Mouse (Mus musculus): Measurements from ENCODE around the gene Olfr592. TPM values are rescaled to one million over a fixed set of nuclear protein-coding genes. Genes with fewer than 3 reads are reported as not detected.
"Not testable (repeated sequence)": the region's sequence is repeated elsewhere in the genome, so short reads cannot be mapped to it uniquely, and the experiment has no call there.

The Olfr592 gene
- total RNA-seq (2021): not detected
- long read RNA-seq, experiment 1: 0 reads
- long read RNA-seq, experiment 2: 0 reads

DNA sequence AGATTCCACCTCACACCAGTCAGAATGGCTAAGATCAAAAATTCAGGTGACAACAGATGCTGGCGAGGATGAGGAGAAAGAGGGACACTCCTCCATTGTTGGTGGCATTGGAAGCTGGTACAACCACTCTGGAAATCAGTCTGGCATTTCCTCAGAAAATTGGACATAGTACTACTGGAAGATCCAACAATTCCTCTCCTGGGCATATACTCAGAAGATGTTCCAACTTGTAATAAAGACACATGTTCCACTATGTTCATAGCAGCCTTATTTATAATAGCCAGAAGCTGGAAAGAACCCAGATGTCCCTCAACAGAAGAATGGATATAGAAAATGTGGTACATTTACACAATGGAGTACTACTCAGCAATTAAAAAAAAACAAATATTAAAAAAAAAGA lies at the start of gene Olfr592:
Gene Olfr592, plus strand, starts transcription at position 301 of the 400 bp plus-strand sequence.
- not testable (repeated sequence) for DNase-seq (ENCODE audit: low spot score in 2 of 2)

- no peak for DNase-seq (ENCODE audit: low spot score in 2 of 2)
Observed at GRCm38 (mm10) chr7:103140579-103140978, 44.0 kb upstream of the Olfr592 start, which contains the start of gene Olfr588-ps1. Gene Olfr588-ps1 (plus strand): TSS chr7:103140879.

DNA sequence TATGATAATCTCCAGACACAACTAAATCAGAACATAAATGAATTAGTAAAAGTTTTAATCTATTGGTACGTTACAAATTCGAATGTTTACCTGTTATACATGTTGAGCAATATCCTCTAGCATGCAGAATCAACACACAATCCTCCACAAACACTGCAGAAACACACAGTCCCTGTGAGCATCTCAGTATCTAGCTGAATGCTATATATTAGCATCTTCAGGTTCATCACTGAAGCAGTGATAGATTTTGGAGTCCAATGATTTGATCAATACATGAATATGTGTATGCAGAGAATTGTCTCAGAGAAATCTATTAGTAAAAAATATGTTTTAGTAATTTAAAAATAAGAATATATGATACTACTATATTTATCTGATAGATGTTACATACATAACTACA lies 28.3 kb upstream of the Olfr592 start, which contains the start of gene Olfr589:
Gene Olfr589, minus strand, starts transcription at position 101 of the 400 bp plus-strand sequence.
- no peak for DNase-seq (ENCODE audit: low spot score in 2 of 2)

- no peak for DNase-seq (ENCODE audit: low spot score in 2 of 2)
Observed at GRCm38 (mm10) chr7:103169697-103170096, 14.9 kb upstream of the Olfr592 start.

DNA sequence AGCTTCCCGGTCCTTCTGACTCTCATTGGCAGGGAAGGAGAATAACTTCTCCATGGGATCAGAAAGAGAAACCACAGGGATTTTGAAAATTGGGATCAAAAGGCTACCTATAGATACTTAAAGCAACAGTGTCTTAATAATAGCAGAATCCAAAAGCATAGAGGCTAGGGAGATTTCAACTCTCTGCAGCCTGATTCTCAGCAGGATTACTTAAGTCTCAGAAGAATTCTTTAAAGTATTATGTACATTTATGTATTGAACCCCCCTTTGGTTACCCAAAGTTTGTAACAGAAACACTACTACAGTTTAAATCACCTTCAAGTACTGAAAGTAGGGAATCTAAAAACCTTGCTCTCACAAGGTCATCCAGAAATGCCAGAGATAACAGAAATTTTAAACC lies 6.4 kb upstream of the Olfr592 start, which contains the start of gene Olfr591:
Gene Olfr591, minus strand, starts transcription at position 101 of the 400 bp plus-strand sequence.
- no peak for DNase-seq (ENCODE audit: low spot score in 2 of 2)

DNA sequence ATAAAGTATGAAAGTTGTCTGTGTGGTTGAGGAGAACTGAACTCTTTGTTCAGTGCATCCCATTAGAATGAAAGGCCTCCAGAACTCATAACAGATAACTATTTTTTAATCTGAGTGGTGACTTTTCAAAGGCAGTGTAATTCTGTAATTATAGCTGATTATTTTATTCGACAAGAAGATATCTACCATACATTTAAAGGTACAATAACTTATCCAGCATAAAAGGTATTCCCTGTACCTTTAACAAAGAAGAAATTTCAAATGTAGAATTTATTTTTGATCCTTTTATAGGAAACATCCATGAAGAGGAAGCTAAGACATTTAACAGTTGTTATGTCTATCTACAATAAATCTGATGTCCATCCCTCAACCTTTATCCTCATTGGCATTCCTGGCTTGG lies 27.0 kb downstream of the Olfr592 start, which contains the start of gene Olfr593:
Gene Olfr593, plus strand, starts transcription at position 301 of the 400 bp plus-strand sequence.
- no peak for DNase-seq (ENCODE audit: low spot score in 2 of 2)

DNA sequence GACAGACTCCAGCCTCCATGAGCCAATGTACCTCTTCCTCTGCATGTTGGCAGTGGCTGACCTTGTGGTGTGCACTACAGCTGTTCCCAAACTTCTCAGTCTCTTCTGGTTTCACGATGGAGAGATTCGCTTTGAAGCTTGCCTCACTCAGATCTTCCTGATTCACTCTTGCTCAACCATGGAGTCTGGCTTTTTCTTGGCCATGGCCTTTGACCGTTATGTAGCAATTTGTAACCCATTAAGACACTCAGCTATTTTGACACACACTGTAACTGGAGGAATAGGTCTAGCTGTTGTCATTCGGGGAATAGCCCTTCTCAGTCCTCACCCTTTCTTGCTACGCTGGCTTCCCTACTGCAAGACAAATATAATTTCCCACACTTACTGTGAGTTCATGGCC lies 27.4 kb downstream of the Olfr592 start:
- DNase-seq (ENCODE audit: low spot score in 2 of 2): not testable (repeated sequence)

GRCm38 (mm10) chr7:103216696-103217095 lies 32.1 kb downstream of the Olfr592 start, which contains the start of gene Olfr594:
Gene Olfr594 (plus strand): TSS chr7:103216996.
- DNase-seq (ENCODE audit: low spot score in 2 of 2): no peak

Other genes starting within 250 kb of the Olfr592 start
- not detected for gene Olfr573-ps1, start 242.2 kb upstream of the Olfr592 start, total RNA-seq (2021)
- gene Olfr574, start 236.3 kb upstream of the Olfr592 start, total RNA-seq (2021): under 1 TPM in 1 of 2 experiments, not detected in 1; 0.38 TPM
- not detected for gene Olfr575, start 226.0 kb upstream of the Olfr592 start, total RNA-seq (2021)
- gene Olfr576, start 222.1 kb upstream of the Olfr592 start, total RNA-seq (2021): not detected
- not detected for gene Olfr577, start 208.9 kb upstream of the Olfr592 start, total RNA-seq (2021)
- gene Olfr578, start 195.5 kb upstream of the Olfr592 start, total RNA-seq (2021): not detected
- not detected for gene Olfr582, start 146.8 kb upstream of the Olfr592 start, total RNA-seq (2021)
- not detected for gene Olfr583, start 133.5 kb upstream of the Olfr592 start, total RNA-seq (2021)
- not detected for gene Olfr584, start 102.9 kb upstream of the Olfr592 start, total RNA-seq (2021)
- not detected for gene Olfr585, start 87.1 kb upstream of the Olfr592 start, total RNA-seq (2021)
- gene Olfr586, start 59.2 kb upstream of the Olfr592 start, total RNA-seq (2021): not detected
- not detected for gene Olfr588-ps1, start 43.9 kb upstream of the Olfr592 start, total RNA-seq (2021)
- not detected for gene Olfr589, start 28.4 kb upstream of the Olfr592 start, total RNA-seq (2021)
- gene Olfr591, start 6.5 kb upstream of the Olfr592 start, total RNA-seq (2021): not detected
- not detected for gene Olfr593, start 27.1 kb downstream of the Olfr592 start, total RNA-seq (2021)
- not detected for gene Olfr594, start 32.2 kb downstream of the Olfr592 start, total RNA-seq (2021)
- not detected for gene Usp17ld, start 67.7 kb downstream of the Olfr592 start, total RNA-seq (2021)
- gene Olfr596, start 120.8 kb downstream of the Olfr592 start, total RNA-seq (2021): not detected
- gene Olfr597, start 131.5 kb downstream of the Olfr592 start, total RNA-seq (2021): not detected
- not detected for gene Olfr598, start 138.8 kb downstream of the Olfr592 start, total RNA-seq (2021)
- not detected for gene Olfr599, start 151.1 kb downstream of the Olfr592 start, total RNA-seq (2021)
- not detected for gene Olfr600, start 164.9 kb downstream of the Olfr592 start, total RNA-seq (2021)
- gene Olfr601, start 177.9 kb downstream of the Olfr592 start, total RNA-seq (2021): not detected
- gene Olfr603, start 201.4 kb downstream of the Olfr592 start, total RNA-seq (2021): not detected
- gene Usp17lc, start 230.3 kb downstream of the Olfr592 start, total RNA-seq (2021): not detected

All from adrenal gland, adult 18-20 months (tissue).